Mouse (Mus musculus): ENCODE measurements around the gene Fam166a.

The Fam166a gene

DNA sequence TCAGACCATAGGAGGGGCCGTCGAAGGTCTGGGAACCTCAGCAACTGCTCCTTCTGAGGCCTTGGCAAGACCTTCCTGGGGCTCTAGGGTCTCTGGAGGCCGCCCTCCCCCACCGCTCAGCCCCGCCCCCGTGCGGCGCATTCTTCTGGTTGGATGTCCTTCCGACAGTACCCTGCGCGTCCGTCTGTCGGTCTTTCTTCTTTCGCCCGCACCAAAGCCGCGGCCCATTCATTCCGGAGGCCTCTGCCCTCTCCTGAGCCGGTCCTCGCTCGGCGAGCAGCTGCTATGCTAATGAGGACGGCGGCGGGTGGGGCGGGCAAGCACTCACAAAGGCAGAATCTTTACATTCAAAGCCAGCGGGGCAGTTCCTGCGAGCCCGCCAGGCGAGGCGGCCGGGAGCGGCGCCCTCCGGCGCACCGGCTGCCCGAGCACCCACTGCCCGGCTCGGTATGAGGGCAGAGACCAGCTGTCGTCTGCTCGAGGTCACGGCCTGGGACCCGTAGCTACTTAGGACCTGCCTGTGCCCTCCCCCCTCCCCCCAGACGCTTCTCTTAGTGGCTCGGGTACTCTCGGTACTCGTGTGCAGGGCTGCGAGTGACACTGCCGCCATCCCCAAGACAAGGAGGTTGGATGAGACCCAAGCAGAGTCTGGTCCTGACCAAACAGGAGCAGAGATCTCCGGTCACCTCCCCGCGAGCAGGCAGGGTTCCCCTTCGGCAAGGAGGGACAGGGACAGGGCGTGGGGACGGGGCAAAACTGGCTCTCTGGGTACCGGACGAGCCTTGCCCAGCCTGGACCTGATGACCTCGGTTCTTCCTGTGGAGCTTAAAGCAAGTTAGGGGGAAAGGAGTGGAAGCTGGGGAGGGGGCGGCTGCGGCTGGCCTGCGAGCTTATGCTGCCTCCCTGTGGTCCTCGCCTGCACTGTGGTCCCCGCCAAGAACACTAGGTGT lies 32.6 kb upstream of the Fam166a start:
- DNase-seq (ENCODE audit: low read depth, low spot score), result no peak

DNA sequence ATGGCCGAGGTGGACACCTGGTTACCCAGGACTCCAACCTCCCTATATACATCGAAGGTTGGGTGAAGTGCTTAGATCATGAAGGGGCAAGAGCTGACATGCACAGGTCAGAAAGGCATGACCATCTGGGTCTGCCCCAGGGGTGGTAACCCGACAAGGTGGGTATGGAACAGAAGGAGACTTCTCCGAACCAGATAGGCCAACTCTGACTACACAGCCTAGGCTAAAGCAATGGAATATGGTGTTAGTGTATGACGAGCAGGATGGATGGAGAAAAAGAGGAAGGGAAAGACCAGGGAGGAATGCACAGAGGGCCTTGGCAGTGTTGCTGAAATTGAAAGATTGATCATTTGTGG lies 32.0 kb upstream of the Fam166a start:
- no peak for DNase-seq (ENCODE audit: low read depth, low spot score)

DNA sequence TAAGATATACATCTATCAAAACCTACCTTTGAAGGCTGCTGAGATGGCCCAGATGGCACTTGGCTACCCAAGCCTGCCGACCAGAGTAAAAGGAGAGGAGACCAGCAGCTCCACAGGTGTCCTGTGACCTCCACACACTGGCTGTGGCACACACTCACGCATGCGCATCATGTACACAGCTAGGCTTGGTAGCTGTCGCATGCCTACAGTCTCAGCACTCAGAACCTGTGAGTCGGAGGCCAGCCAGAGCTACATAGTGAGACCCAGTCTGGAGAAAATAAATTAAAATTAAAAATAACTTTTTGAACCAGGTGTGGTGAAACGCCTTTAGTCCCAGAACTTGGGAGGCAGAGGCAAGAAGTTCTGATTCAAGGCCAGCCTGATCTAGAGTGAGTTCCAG lies 30.7 kb upstream of the Fam166a start:
- no peak for DNase-seq (ENCODE audit: low read depth, low spot score)

DNA sequence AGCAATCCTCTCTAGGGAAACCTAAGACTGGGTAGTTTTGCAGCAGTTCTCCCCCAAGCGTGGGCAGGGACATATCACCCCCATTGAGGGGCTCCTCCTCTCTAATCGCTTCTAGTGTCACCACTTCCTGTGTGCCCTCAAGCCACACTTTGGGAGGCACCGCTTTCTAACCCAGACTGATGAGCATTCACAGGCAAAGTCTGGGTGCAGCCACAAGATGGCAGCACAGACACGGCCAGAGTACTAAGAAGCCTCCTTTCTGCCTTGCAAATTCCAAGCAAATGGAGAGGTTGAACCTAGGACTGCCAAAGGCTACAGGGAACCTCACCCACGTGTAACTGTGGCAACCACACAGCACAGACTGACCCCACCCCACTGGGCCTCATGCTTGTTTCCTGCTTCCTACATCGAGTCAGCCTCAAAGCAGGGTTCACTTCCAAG lies 25.2 kb upstream of the Fam166a start:
- DNase-seq (ENCODE audit: low read depth, low spot score), result peak; percentile 66

DNA sequence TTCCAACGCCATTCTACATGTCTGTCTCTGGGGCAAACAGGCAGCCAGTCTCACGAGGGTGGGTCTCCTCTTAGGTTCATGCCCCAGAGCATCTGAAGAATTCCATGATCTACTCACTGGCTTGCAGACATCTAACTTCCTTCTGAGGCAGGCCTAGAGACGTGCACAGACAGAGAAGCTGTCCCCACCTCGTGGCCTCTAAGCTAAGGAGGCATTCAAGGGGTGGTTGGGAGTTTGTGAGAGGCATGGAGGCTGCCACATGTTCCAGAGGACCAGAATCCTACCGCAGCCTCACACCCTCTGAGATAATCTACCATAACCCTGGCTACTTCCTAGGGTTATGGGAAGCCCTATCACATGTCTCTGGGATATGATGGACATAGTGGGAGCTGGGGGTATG lies 24.5 kb upstream of the Fam166a start:
- no peak for DNase-seq (ENCODE audit: low read depth, low spot score)

DNA sequence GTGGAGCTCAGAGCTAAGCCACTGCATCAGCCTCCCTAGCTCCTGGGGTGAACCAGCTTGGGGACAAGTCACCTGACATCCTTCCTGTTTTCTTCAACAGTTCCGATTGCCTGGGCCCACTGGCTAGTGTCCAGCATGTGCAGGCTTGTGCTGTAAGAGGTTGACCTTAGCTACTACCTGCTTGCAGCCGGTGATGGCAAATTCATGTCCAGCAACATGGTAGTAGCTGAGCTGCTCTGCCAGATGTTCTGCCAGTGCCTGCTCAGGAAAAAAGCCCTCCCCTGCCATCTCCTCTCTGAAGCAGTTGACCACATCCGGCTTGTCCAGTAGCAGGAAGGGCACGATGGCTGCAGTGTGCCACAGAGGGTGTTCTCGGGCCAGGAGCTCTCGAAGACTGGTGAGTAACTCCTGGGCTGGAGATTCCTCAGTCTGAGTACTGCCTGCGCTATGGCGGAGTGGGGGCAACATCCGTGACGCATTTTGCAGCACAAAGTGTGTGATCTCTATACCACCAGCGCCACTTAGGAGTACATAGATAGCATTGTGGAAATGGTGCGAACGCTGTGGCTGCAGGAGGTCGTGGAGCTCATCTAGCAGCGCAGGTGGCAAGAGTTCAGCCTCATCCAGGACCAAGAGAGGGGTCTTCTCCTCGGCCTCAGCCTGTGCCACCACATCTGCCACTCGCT lies 23.9 kb upstream of the Fam166a start:
- no peak for DNase-seq (ENCODE audit: low read depth, low spot score)

DNA sequence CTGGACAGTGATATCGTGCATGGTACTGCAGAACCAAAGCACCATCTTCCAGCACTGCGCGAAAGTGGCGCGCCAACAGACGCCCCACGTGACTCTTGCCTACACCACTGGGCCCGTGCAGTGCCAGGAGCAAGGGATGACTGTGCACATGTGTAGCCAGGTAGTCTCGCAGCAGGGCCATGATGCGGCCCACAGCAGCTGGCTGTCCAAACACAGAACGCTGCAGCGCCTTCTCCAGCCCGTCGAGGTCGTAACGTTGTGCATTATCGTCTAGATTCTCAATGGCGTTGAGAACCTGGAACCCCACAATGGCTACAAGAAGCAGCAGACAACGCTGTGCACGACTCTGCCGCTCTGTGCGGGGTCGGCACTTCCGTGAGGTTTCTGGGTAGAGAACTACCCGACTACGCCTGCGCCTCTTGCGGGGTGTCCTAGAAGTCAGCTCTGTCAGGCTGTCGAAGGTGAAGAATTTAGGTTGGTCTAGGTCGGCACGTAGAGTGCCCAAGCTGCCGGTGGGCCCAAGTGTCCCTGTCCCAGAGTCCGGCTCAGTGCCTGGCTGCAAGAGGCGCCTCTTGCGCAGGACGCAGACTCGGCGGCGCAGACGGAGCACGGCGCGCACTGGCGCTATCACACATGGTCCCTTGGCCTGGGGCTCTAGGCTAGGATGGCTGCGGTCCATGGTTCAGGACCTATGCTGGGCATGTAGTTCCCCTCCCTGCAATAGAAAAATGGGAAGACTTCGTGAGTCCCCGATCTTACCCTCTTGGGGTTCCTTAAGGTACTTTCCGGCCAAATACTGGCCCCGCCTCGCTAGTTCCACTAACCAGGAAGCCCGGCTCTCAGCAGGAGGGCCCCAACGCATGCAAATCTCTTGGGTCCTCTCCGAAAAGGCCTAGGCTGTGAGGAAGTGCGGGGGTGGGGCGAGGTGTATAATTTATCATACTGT lies 23.1 kb upstream of the Fam166a start:
- DNase-seq (ENCODE audit: low read depth, low spot score), result no peak

DNA sequence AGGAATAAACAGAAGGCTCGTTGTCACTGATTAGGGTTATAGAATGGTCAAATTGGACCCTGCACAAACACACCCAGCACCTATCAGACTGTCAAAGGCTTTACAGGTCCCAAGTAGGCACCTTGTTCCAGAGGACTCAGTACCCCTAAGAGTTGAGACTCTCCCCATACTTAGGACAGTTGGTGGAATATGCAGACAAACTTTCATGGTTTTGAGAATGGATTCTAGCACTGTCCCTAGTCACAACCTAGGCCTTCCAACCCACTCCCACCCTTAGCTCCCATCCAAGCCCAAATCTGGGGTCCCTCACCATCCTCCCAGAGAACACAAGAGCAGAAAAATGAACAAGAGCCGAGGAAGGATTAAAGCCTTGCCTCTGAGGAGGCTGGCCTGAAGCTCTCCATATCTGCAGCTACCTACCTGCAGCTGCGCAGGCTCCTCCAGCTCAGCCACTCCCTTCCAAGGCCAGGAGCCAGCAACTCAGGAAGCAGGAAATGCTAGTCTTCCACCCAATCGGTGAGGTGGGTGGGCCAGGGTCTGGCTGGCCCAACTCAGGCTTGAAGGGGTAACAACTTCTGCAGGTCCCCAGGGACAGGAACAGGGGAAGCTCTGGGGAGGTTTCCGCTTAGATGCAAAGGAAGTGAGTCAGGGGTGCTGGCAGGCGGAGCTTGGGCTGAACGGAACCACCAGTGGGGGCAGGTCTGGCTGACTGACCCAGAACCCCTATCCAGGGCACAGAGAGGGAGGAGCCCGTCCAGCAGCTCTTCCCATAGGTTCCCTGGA lies 22.2 kb upstream of the Fam166a start, which contains the start of gene Tor4a:
Gene Tor4a, minus strand, starts transcription at position 715 of the 783 bp plus-strand sequence.
- DNase-seq (ENCODE audit: low read depth, low spot score), result no peak

DNA sequence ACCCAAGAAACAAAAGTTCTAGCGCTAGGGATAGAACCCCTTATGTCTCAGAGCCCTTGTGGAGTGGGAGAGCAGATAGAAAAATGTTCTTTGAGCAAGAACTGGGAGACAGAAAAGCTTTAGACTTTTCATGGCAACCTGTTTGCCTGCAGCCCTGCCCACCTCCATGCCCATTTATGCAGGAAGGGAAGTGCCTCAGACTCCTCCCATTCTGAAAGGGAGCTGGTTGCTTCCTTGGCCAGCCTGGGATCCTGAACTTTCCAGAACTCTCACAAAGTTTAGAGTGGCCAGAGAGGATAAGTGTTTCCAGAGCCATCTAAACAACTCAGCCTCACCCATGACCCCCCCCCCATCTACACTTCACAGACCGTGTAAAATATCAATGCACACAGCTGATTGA lies 21.4 kb upstream of the Fam166a start:
- DNase-seq (ENCODE audit: low read depth, low spot score), result no peak

DNA sequence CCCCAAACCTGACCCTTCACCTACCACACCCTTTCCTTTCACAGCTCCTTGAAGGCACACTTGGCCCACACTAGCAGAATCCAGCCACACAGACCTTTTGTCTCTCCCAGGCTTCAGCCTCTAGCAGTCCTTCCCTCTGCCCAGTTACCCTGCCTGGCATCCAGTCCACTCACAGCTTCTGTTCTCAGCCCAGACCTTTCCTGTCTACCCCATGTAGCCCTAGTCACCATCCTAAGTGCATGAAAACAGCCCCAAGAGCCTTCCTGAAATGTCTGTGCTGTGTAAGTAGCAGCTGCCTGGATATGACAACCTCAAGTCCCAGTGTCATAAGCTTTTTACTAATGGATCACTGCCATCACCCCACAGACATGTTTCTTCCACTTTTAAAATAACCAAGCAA lies 20.6 kb upstream of the Fam166a start:
- no peak for DNase-seq (ENCODE audit: low read depth, low spot score)

DNA sequence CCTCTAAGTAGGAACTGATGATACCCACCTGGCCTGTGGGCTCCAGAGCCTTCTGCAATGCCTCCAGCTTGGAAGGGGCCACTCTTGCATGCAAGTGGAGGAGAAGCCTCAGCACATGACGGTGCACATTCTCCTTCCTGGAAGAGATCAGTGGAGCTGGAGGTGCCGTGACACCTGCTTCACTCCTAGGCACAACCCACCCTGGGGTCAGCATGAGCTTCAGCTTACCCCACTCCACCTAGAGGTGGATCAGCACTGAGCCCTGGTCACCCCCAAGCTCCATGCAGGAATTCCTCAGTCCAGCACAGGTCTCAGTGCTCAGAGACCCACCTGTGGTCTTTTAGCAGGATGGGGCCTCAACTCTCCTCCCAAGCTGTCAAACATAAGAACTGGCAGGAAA lies 17.9 kb upstream of the Fam166a start:
- DNase-seq (ENCODE audit: low read depth, low spot score), result no peak

DNA sequence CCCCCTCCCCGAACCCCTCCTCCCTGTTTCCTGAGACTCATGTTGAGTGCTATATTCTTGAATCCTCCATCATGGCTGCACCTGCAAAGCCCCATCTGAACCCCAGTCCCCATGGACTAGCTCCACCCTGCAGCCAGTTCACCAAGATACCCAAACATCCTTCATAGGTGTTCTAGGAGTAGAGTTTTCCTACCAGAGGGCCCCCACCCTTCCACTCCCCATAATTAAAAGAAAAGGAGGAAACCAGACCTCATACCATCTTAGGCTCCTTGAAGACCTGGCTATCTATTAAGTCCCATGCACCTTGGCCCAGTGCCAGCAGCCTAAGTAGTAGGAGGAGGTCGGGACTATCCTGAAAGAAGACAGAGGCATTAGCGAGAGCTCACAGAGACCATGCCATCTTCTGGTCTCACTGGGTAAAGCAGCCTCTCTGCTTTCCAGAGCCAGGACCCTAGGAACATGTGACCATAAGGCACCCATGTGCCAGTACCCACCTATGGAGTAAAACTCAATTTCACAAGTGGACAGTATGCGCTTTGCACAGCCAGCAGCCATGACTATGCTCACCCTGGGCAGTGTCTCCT lies 14.8 kb upstream of the Fam166a start:
- DNase-seq (ENCODE audit: low read depth, low spot score), result no peak

DNA sequence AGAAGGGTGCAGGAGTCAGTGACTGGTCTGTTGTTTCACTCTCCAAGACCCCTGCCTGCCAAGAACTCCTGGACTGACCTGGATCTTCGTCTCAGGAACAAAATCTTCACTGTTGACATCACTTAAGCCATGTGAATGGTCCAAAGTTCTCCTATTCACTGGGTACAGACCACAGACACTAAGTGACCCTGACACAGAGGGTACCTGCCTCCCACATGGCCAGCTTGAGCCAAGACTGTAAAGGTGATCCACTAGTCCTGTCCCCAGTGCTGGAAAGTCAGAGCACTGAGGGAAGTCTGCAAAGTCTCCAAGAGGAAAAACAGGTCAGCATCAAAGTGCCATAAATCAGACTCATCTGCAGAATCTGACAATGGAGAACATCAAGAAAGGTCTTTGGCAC lies 11.0 kb upstream of the Fam166a start:
- DNase-seq (ENCODE audit: low read depth, low spot score), result no peak

DNA sequence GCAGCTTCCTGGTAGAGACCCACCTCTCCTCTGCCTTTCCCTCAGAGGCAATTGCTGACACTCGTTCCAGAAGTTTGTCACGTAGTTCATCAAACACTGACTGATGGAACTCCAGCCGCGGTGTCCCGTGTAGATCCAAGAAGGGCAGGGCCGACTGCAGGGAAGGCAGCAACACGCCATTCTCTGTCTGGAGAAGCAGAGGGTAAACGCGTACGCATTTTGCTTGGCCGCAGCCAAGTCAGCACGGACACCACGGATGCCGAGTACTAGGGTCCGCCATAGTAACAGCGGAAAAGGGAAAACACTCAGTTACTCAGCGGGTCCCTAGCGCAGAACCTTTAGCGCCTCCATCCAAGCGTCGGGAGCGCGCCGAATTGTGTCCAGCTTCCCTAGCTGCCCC lies 7.9 kb upstream of the Fam166a start:
- no peak for DNase-seq (ENCODE audit: low read depth, low spot score)

DNA sequence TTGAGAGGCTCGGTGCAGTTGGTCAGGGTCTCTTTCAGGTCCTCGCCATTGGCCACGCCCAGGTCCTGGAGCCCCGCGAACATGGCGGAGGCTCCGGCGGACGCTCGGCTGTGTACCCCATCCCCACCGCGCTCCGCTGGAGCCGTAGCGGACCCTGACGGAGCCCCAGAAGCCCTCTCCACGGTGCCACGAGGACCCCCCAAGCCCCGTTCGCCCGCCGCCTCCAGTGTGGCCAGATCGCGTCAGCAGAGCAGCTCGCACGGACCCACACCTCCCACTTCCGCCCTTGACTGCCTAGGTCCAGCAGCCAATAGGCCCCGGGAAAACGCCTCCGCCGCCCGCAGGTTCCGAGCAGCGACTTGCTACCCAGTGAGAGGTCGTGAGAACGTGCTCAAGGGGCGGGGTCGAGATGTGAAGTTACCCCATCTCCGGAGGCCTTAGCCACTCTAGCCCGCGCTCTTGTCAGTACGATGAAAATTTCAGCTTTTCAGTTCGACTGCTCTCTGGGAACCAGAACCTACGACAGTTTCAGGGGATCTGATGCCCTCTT lies 7.3 kb upstream of the Fam166a start, which contains the start of gene Nelfb:
Gene Nelfb, minus strand, starts transcription at position 369 of the 550 bp plus-strand sequence.
- peak; percentile 72 for DNase-seq (ENCODE audit: low read depth, low spot score)

DNA sequence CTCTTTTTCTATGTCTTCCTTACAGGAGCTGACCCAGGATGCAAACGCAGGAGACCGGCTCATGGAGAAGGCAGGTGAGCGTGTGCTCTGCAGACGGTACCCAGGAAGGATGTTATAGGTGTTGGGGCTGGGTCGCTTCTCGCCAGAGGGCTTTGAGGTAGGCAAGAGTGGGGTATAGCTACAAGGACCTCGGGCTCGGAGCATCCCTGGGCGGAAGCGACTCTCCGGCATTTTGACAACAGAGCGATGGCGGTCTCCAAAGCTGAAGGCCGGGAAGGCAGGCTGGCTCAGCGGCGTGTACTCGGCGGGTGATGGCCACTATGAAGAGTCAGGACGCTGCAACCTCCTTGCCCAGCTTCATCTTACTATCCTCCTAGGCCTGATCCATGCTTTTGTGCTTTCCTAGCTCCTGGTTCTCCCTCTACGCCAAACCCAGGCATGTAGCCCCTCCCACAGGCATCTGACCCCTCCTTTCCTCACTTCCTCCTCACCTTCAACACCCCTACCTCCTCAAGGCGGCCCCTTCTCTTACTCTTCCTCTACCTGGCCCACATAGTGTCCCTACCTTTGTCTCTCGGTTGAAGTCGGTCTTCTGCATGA lies 5.2 kb upstream of the Fam166a start:
- DNase-seq (ENCODE audit: low read depth, low spot score), result no peak

DNA sequence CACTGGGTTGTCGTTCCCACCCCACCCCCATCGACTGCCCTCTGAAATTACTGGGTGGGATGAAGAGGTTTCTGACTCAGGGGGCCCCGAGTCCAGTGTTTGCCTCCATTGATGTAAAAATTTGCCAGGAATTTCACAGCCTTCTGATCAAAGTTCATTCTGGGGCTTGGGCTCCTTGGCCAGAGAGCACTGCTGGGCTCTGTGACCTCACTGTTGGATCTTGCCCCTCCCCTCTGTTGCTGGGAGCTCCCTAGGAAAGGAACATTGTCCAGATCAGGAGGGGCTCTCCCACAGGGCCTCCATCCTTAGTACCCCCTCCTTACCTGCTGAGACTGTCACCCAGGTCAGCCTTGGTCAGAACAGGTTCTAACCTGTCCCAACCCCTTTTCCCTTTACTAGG lies 4.1 kb upstream of the Fam166a start, which contains the start of gene Stpg3:
Gene Stpg3, minus strand, starts transcription at position 194 of the 400 bp plus-strand sequence.
- no peak for DNase-seq (ENCODE audit: low read depth, low spot score)

DNA sequence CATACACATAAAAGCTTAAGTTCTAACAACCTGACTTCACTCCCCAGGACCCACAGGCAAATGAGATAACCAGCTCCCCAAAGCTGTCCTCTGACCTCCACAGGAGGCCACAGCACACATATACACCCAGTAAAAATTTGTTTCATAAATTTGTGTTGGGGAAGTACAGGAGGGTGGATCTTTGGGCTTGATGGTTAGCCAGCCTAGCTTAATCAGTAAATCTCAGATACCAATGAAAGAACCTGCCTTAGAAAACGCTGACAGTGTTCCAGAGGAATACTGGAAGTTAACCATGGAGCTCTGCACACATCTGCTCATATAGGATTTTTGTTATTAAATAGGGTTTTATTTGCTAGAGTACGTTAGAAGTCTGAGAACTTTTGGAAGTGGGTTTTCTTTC lies 879 bp upstream of the Fam166a start:
- no peak for DNase-seq (ENCODE audit: low read depth, low spot score)

DNA sequence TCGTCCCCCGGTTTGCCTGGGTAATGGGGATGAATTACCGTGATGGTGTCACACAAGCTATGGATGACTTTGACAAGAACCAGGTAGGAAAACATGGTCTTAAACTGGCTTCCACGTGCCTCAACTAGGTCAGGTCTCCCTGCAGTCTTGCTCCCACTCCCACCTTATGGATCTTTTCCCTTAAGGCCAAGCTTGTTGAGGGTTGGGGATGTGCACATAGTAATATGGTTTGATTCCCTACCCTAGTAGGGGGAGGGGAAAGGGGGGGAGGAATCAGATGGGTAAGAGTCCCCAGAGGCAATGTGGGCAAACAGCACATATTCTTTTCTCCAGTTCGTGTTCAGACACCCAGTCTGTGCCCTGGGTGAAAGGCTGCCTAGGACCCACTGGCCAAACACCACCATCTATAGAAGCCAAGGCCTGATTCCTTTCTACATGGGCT lies 2.8 kb downstream of the Fam166a start:
- DNase-seq (ENCODE audit: low read depth, low spot score), result no peak

All from telencephalon, adult 2 months (tissue).